Mouse (Mus musculus) heart, adult 2 months (tissue): Measurements from ENCODE around the gene Matn3. TPM values are rescaled to one million over a fixed set of nuclear protein-coding genes. Genes with fewer than 3 reads are reported as not detected.

ENCODE experiments used
- DNase-seq, 2 experiments: peaks; one replicate each; pipeline ENCODE4 v3.0.0; 2021
- H3K27ac ChIP-seq: fragments of 200-600 bp; 2 replicates; pipeline ENCODE4 v1.8.1; 2022
- H3K27me3 ChIP-seq: fragments of 200-500 bp; 2 replicates; pipeline ENCODE4 v1.6.1; 2012; ENCODE audit warnings: mild to moderate bottlenecking, low read length, inconsistent platforms, mixed read lengths; ENCODE audit not compliant: control insufficient read depth, insufficient read depth
- H3K36me3 ChIP-seq: fragments of 200-500 bp; 2 replicates; pipeline ENCODE4 v1.6.1; 2012; ENCODE audit warnings: low read length, inconsistent platforms; ENCODE audit not compliant: control insufficient read depth, insufficient read depth
- H3K4me1 ChIP-seq: fragments of 200-500 bp; 2 replicates; pipeline ENCODE4 v1.6.1; 2011; ENCODE audit warnings: low read length; ENCODE audit not compliant: control insufficient read depth, insufficient read depth
- H3K4me3 ChIP-seq: fragments of 200-600 bp; 2 replicates; pipeline ENCODE4 v1.8.1; 2022
- H3K79me2 ChIP-seq: fragments of 200-500 bp; replicated peaks from 2 replicates; pipeline ENCODE4 v1.6.1; 2012; ENCODE audit warnings: mild to moderate bottlenecking, inconsistent platforms, low read length, moderate library complexity, mixed read lengths; ENCODE audit not compliant: control insufficient read depth, insufficient read depth
- H3K9ac ChIP-seq: fragments of 200-500 bp; 2 replicates; pipeline ENCODE4 v1.6.1; 2012; ENCODE audit warnings: low read depth, mild to moderate bottlenecking, control low read depth, inconsistent platforms, low read length, mixed read lengths
- CTCF ChIP-seq: fragments of 200-600 bp; IDR thresholded peaks from 2 replicates; pipeline ENCODE4 v1.8.1; 2022; ENCODE audit warnings: antibody characterized with exemption, mild to moderate bottlenecking, moderate library complexity
- EP300 ChIP-seq: fragments of 200-500 bp; IDR thresholded peaks from 2 replicates; pipeline ENCODE4 v1.6.1; 2011; ENCODE audit warnings: low read depth, low read length, control low read depth; ENCODE audit not compliant: insufficient read depth
- POLR2A ChIP-seq: fragments of 200-500 bp; IDR thresholded peaks from 2 replicates; pipeline ENCODE4 v1.6.1; 2011; ENCODE audit warnings: mild to moderate bottlenecking, low read depth, low read length, control low read depth; ENCODE audit not compliant: insufficient read depth
- WGBS: fragments of 180-500 bp; shearing (Covaris S2); methylation state at CpG from one replicate; pipeline ENCODE4 v1.1.7; 2018; 5-methylcytosine and 5-hydroxymethylcytosine counted together
- intact Hi-C: fragments of 180-260 bp; cut with DNase I; formaldehyde crosslinking; loops from one replicate; pipeline ENCODE4 v1.15.1; 2025
- long read RNA-seq: library from polyadenylated mRNA; stranded (forward); transcript quantifications from one replicate; pipeline ENCODE4 v2.0.0, GENCODE M21; 2021
- polyA plus RNA-seq: library from polyadenylated mRNA; depleted of rRNA; stranded (reverse); fragments of >200 nt; gene quantifications from 2 replicates; pipeline ENCODE4 v1.2.3, GENCODE M21; 2012; rRNA removed
- total RNA-seq, 2 experiments: library from RNA; stranded (reverse); gene quantifications; 2 replicates each; pipeline ENCODE4 v1.2.3; 2021

Matn3 gene
- total RNA-seq = not detected
- not detected in 2 replicates for polyA plus RNA-seq
- long read RNA-seq = 0 reads

DNA sequence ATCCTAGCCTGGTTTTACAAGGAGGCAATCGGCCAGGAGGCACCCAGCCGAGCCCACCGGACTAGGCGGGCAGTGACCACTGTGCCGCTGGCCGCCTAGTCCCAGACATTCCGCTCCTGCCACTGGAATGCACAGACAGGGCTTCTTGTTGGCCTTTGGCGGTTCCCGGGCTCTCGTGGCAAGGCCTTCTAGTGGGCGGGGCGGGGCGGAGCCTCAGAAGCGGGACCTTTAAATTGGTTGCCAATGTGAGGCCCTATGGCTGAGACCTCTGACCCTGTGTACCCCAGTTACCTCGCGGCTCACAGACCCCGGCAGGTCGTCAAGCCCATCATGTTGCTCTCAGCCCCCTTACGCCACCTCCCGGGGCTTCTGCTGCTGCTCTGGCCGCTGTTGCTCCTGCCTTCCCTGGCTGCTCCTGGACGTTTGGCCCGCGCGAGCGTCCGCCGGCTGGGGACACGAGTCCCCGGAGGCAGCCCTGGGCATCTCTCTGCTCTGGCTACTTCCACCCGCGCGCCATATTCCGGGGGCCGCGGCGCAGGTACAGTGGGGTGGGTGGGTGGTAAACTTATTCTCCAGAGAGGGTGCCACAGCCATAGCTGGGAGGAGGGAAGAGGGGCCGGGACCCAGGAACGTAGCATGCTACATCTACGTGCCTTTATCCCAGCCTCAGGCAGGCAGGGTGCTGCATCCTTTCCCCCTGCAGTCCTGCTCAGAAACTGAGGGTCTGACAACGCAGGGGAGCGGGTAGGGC, at the start of gene Matn3:
Matn3 (plus strand) TSS at position 216 of the 751 bp plus-strand sequence.
- H3K36me3 ChIP-seq = no peaks in the 10 kb centered on the region
- H3K9ac ChIP-seq = peak within 1 kb of the TSS; percentile 27; the same call in 1 of the 2 replicates
- peak within 1 kb of the TSS; percentile 28 for H3K4me3 ChIP-seq
- WGBS = 3% methylated on average over 42 of the region's 42 CpGs
- peak; percentile 37 for TF ChIP-seq CTCF
- TF ChIP-seq POLR2A = no peak
- DNase-seq = peak; percentile 79 to 83
- no peak within 1 kb of the TSS for H3K27ac ChIP-seq
- no peaks in the 10 kb centered on the region for H3K79me2 ChIP-seq
- 0 out of 2 replicates have a peak, but pooled peaks cover 1% of the 10 kb centered on the region for H3K27me3 ChIP-seq
- H3K4me1 ChIP-seq = peaks cover 2% of the 10 kb centered on the region; the same call in 1 of the 2 replicates
- intact Hi-C loops = no loop called here

GRCm38 (mm10) chr12:8898879-8899785, 48.6 kb upstream of the Matn3 start:
- WGBS = 79% methylated on average over 19 of the region's 19 CpGs
- no peak for TF ChIP-seq POLR2A
- no peak for TF ChIP-seq CTCF
- TF ChIP-seq EP300 = no peak
- intact Hi-C loops = no loop called here

DNA sequence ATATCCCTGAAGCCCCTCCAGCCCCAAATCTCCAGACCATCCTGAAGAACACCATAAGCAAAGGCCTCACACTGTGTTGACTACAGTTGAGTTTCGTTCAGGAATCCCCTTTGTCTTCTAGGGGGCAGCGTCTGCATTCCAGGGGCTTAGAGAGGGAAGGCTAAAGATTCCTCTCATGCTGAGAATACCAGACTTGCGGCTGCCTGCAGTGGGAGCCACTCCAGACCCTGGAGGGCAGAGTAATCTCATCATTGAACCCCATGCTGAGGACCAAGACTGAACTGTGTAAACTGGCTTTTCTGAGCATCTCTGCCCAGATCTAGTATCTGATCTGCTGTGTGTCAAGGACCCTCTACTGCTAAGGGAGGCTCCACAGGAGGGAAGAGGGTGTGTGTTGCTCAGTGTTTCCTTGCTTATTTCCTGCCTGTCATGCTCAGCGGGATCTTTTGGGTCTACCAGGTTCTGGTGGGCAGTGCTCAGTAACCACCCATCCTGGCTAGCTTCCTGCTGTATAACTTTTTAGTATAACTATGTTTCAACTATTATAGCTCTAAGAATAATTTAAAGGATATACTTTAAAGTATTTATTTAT, 47.5 kb upstream of the Matn3 start:
- no peak overlapping the region for H3K9ac ChIP-seq

More at GRCm38 (mm10) chr12:8898879-8899785, 48.6 kb upstream of the Matn3 start:
- Histone ChIP-seq H3K9ac (no peak overlapping the region), H3K36me3 (no peaks in the 10 kb centered on the region), H3K27me3 (no peaks in the 10 kb centered on the region), H3K4me1 (peaks cover 8% of the 10 kb centered on the region), H3K79me2 (no peaks in the 10 kb centered on the region), H3K4me3 (no peak overlapping the region), H3K27ac (peak overlapping the region; percentile 52; the same call in 1 of the 2 replicates)
- DNase-seq = no peak

GRCm38 (mm10) chr12:8900919-8901663, 46.6 kb upstream of the Matn3 start:
- intact Hi-C loops = no loop called here
- Histone ChIP-seq H3K9ac (no peak overlapping the region), H3K4me1 (peaks cover 8% of the 10 kb centered on the region), H3K27ac (peak overlapping the region; percentile 52), H3K27me3 (no peaks in the 10 kb centered on the region), H3K79me2 (no peaks in the 10 kb centered on the region), H3K36me3 (no peaks in the 10 kb centered on the region), H3K4me3 (no peak overlapping the region)
- 35% methylated on average over 5 of the region's 5 CpGs for WGBS
- no peak for TF ChIP-seq EP300
- no peak for TF ChIP-seq POLR2A
- TF ChIP-seq CTCF = no peak
- peak in 1 of 2 experiments; percentile 40 for DNase-seq

More for the DNA sequence above, 47.5 kb upstream of the Matn3 start:
- Histone ChIP-seq H3K36me3 (no peaks in the 10 kb centered on the region), H3K79me2 (no peaks in the 10 kb centered on the region), H3K4me3 (no peak overlapping the region), H3K4me1 (peaks cover 8% of the 10 kb centered on the region), H3K27ac (peak overlapping the region; percentile 52), H3K27me3 (no peaks in the 10 kb centered on the region)
- TF ChIP-seq EP300 = no peak
- no peak for TF ChIP-seq POLR2A
- TF ChIP-seq CTCF = no peak
- 54% methylated on average over 4 of the region's 4 CpGs for WGBS
- DNase-seq = no peak
- intact Hi-C loops = no loop called here

DNA sequence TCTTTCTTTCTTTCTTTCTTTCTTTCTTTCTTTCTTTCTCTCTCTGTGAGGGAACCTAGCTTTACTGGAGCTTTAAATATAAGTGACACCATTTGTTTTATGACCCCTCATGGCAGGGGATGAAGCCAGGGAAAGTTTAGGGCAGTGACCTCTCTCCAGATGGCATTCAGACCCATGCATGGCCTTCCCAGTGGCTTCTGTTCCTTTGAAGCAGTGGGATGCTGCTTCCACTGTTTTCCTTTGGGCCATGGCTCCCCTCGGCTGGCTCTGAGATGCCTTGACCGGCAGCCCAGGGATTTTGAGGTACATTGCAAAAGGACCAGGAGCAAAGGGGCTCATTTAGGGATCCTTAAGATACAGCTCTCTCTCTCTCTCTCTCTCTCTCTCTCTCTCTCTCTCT, 45.8 kb upstream of the Matn3 start:
- peaks cover 8% of the 10 kb centered on the region for H3K4me1 ChIP-seq
- no peak for DNase-seq
- no peaks in the 10 kb centered on the region for H3K36me3 ChIP-seq
- intact Hi-C loops = no loop called here
- 81% methylated on average over 2 of the region's 2 CpGs for WGBS
- H3K27me3 ChIP-seq = no peaks in the 10 kb centered on the region
- H3K79me2 ChIP-seq = no peaks in the 10 kb centered on the region
- H3K4me3 ChIP-seq = no peak overlapping the region
- H3K27ac ChIP-seq = no peak overlapping the region
- no peak for TF ChIP-seq EP300
- TF ChIP-seq POLR2A = no peak
- TF ChIP-seq CTCF = no peak
- no peak overlapping the region for H3K9ac ChIP-seq
